Mouse (Mus musculus) common myeloid progenitor, adult 5-6 weeks (primary cell): ENCODE data around the gene Thtpa. TPM values are rescaled to one million over a fixed set of nuclear protein-coding genes. Genes with fewer than 3 reads are reported as not detected.

Source experiments
- ATAC-seq: replicated peaks from 2 replicates; pipeline ENCODE4 v1.8.0; 2016; ENCODE audit warnings: low read depth, mild to moderate bottlenecking, moderate TSS enrichment, inconsistent platforms; ENCODE audit not compliant: poor library complexity, severe bottlenecking
- total RNA-seq: library from RNA; stranded (forward); fragments of 200-1000, 187-1606 nt; gene quantifications from 2 replicates; pipeline ENCODE4 v1.2.3, GENCODE M21; 2017

Thtpa gene
- total RNA-seq, 1 experiment from 2014 or later = 12.9 TPM

GRCm38 (mm10) chr14:55125711-55126110 is 31.1 kb downstream of the Thtpa start:
- ATAC-seq = no peak

DNA sequence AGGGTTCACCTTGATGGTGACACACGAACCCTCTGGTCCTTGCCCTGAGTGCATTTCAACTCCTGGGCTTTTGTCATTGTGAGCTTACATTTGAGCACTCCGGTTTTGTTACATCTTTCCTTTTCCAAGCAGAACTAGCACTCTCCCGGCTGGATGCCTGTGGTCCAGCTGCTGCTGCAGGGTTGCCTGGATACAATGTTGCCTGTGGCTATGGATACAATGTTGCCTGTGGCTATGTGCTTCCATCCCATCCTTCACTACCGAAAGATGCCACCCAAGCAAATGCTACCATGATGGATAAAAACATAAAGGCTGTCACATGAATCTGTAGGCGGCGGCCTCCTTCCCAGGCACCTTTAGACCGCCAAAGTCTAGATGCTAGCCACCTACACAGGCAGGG is 31.9 kb downstream of the Thtpa start:
- ATAC-seq = no peak

DNA sequence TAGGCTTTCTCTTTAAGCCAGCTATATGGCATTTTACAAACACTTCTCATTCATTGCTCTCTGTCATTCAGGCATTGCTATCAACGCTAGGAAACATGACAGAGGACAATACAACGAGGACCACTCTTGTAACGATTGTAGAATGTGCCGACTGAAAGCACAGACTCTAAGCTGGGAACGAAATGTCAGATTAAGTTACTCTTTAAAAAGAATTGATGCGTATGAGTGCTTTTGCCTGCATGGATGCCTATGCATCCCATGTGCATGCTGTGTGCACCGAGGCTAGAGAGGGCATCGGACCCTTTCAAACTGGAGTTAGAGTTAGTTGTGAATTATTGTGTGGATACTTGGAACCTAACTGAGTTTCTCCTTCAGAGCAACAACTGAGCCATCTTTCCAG is 41.1 kb downstream of the Thtpa start:
- no peak for ATAC-seq

DNA sequence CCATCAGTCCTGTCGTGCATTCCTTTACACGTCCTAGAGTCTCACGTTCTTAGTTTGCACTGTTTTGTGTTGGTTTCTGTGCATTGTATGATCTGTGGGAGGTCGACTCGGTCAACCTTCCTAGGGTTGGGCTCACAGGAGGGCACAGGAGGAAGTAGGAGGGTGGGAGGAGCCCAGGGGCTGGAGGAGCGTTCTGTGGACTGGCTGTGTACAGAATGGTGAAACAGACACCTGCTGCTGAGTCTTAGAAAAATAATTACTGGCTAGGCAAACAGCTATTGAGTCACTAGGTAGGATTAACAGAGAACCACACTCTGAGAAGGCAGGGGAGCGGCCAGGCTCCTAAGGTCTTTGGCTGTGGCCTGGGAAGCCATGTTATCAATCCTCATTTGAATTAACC is 44.7 kb downstream of the Thtpa start:
- peak; percentile 68; the same call in 1 of the 2 replicates for ATAC-seq

- ATAC-seq = no peak
Measured at GRCm38 (mm10) chr14:55146324-55146723, 51.7 kb downstream of the Thtpa start.

GRCm38 (mm10) chr14:55146829-55147401 is 52.3 kb downstream of the Thtpa start:
- ATAC-seq = peak; percentile 65

- ATAC-seq = peak; percentile 59
Measured at GRCm38 (mm10) chr14:55148363-55148915, 53.9 kb downstream of the Thtpa start.

Other genes starting within 250 kb of the Thtpa start
- 12.5 and 15.6 TPM in 2 replicates for gene Homez, start 223.8 kb upstream of the Thtpa start, total RNA-seq
- 5.4 TPM in 1 of 2 replicates, not detected in the other for gene Ppp1r3e, start 217.2 kb upstream of the Thtpa start, total RNA-seq
- 7.8 and 10.3 TPM in 2 replicates for gene Bcl2l2, start 211.4 kb upstream of the Thtpa start, total RNA-seq
- 2.4 TPM in 1 of 2 replicates, not detected in the other for gene Gm20521, start 211.3 kb upstream of the Thtpa start, total RNA-seq
- 466 and 493 TPM in 2 replicates for gene Pabpn1, start 202.3 kb upstream of the Thtpa start, total RNA-seq
- gene Slc22a17, start 181.7 kb upstream of the Thtpa start, total RNA-seq = 0.23 and 6.6 TPM in 2 replicates
- gene Efs, start 168.7 kb upstream of the Thtpa start, total RNA-seq = not detected in 2 replicates
- not detected in 2 replicates for gene Il25, start 162.1 kb upstream of the Thtpa start, total RNA-seq
- gene Cmtm5, start 158.5 kb upstream of the Thtpa start, total RNA-seq = not detected in 2 replicates
- not detected in 2 replicates for gene Myh6, start 127.9 kb upstream of the Thtpa start, total RNA-seq
- gene Gm17428, start 117.9 kb upstream of the Thtpa start, total RNA-seq = not detected in 2 replicates
- gene Myh7, start 100.2 kb upstream of the Thtpa start, total RNA-seq = not detected in 2 replicates
- gene Ngdn, start 79.3 kb upstream of the Thtpa start, total RNA-seq = 53.3 and 56.1 TPM in 2 replicates
- 2.0 and 5.0 TPM in 2 replicates for gene Zfhx2, start 2.5 kb upstream of the Thtpa start, total RNA-seq
- gene Ap1g2, start 11.8 kb downstream of the Thtpa start, total RNA-seq = 25.1 and 30.9 TPM in 2 replicates
- gene Jph4, start 22.2 kb downstream of the Thtpa start, total RNA-seq = not detected in 2 replicates
- not detected in 2 replicates for gene Dhrs2, start 127.2 kb downstream of the Thtpa start, total RNA-seq